Mouse (Mus musculus) kidney, embryonic 14.5 days (tissue): Measurements from ENCODE around the gene Il34. TPM values are rescaled to one million over a fixed set of nuclear protein-coding genes. Genes with fewer than 3 reads are reported as not detected.

Source experiments
- ATAC-seq: fragments of 200-750 bp; cut with Nextera tagmentation; 2 replicates; pipeline ENCODE4 v1.8.0; 2017; ENCODE audit warnings: moderate number of reproducible peaks, mild to moderate bottlenecking, moderate TSS enrichment, moderate library complexity; ENCODE audit not compliant: low FRiP score, low TSS enrichment
- H3K27ac ChIP-seq: fragments of 300-500 bp; sonication (generic); 2 replicates; pipeline ENCODE4 v1.5.1; 2014; ENCODE audit warnings: low read depth, mild to moderate bottlenecking, low read length, moderate library complexity, mixed read lengths
- H3K27me3 ChIP-seq: fragments of 300-500 bp; sonication (generic); 2 replicates; pipeline ENCODE4 v1.6.1; 2014; ENCODE audit warnings: mild to moderate bottlenecking, low read length; ENCODE audit not compliant: control insufficient read depth, insufficient read depth
- H3K36me3 ChIP-seq: fragments of 300-500 bp; sonication (generic); 2 replicates; pipeline ENCODE4 v1.6.1; 2014; ENCODE audit warnings: low read length, mixed read lengths; ENCODE audit not compliant: control insufficient read depth, insufficient read depth
- H3K4me1 ChIP-seq: fragments of 300-500 bp; sonication (generic); 2 replicates; pipeline ENCODE4 v1.6.1; 2014; ENCODE audit warnings: low read length, mixed read lengths; ENCODE audit not compliant: control insufficient read depth, insufficient read depth
- H3K4me2 ChIP-seq: fragments of 300-500 bp; sonication (generic); replicated peaks from 2 replicates; pipeline ENCODE4 v1.6.1; 2014; ENCODE audit warnings: low read depth, mild to moderate bottlenecking, low read length
- H3K4me3 ChIP-seq: fragments of 300-500 bp; sonication (generic); 2 replicates; pipeline ENCODE4 v1.5.1; 2014; ENCODE audit warnings: mild to moderate bottlenecking, low read length
- H3K9ac ChIP-seq: fragments of 300-500 bp; sonication (generic); 2 replicates; pipeline ENCODE4 v1.6.1; 2014; ENCODE audit warnings: low read depth, mild to moderate bottlenecking, low read length, moderate library complexity
- H3K9me3 ChIP-seq: fragments of 300-500 bp; sonication (generic); 2 replicates; pipeline ENCODE4 v1.6.1; 2016; ENCODE audit warnings: low read length; ENCODE audit not compliant: control insufficient read depth
- WGBS: fragments of 180-500 bp; shearing (Covaris S2); extraction: QIAGEN DNeasy Blood & Tissue Kit; methylation state at CpG from one replicate; pipeline ENCODE4 v1.1.7; 2014; 5-methylcytosine and 5-hydroxymethylcytosine counted together
- polyA plus RNA-seq: library from polyadenylated mRNA; unstranded; fragments of >200 nt; fragmentation: Nextera tagmentation; extraction: Ambion mirVana; gene quantifications from 2 replicates; pipeline ENCODE4 v1.2.1, GENCODE M21; 2014

Gene Il34
- polyA plus RNA-seq, 1 experiment from 2014 or later: 1.7 TPM

- Histone ChIP-seq H3K9ac (no peak overlapping the region), H3K9me3 (no peaks in the 10 kb centered on the region), H3K4me3 (no peak overlapping the region), H3K27ac (no peak overlapping the region), H3K36me3 (peaks cover 74% of the 10 kb centered on the region), H3K4me1 (peaks cover 10% of the 10 kb centered on the region; the same call in 1 of the 2 replicates), H3K27me3 (no peaks in the 10 kb centered on the region), H3K4me2 (no peak overlapping the region)
- no peak for ATAC-seq
- 95% methylated on average over 3 of the region's 3 CpGs for WGBS
These were observed 36.4 kb upstream of the Il34 start for GRCm38 (mm10) chr8:110842012-110842574.

GRCm38 (mm10) chr8:110831956-110832355, 26.2 kb upstream of the Il34 start:
- H3K4me2 ChIP-seq: no peak overlapping the region
- 91% methylated on average over 3 of the region's 3 CpGs for WGBS
- H3K36me3 ChIP-seq: peaks cover 98% of the 10 kb centered on the region
- no peak for ATAC-seq
- H3K4me3 ChIP-seq: no peak overlapping the region
- H3K9me3 ChIP-seq: no peaks in the 10 kb centered on the region
- H3K27ac ChIP-seq: no peak overlapping the region
- H3K9ac ChIP-seq: no peak overlapping the region
- H3K4me1 ChIP-seq: no peaks in the 10 kb centered on the region
- no peaks in the 10 kb centered on the region for H3K27me3 ChIP-seq

DNA sequence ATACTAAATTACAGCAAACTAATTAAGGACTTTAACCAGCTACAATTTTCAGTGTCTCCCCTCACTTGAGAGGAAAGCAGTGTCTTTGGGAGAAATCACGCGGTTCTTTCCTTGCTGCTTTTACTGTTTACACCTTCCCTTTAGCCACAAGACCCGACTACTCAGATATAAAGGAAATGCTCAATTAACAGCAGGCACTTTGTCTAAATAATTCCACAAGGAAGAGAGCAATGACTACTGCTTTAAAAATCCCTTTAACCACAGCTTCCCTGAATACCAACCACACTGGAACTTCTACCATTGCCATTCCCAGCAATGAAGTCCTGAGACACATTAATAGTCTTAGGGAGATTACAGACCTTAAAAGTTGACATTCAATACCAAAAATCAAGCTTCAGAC, 22.8 kb upstream of the Il34 start:
- Histone ChIP-seq H3K9ac (no peak overlapping the region), H3K4me2 (no peak overlapping the region), H3K27me3 (no peaks in the 10 kb centered on the region), H3K9me3 (no peaks in the 10 kb centered on the region), H3K36me3 (peaks cover 99% of the 10 kb centered on the region), H3K4me3 (no peak overlapping the region), H3K27ac (no peak overlapping the region), H3K4me1 (no peaks in the 10 kb centered on the region)
- no peak for ATAC-seq
- 80% methylated on average over 3 of the region's 3 CpGs for WGBS

DNA sequence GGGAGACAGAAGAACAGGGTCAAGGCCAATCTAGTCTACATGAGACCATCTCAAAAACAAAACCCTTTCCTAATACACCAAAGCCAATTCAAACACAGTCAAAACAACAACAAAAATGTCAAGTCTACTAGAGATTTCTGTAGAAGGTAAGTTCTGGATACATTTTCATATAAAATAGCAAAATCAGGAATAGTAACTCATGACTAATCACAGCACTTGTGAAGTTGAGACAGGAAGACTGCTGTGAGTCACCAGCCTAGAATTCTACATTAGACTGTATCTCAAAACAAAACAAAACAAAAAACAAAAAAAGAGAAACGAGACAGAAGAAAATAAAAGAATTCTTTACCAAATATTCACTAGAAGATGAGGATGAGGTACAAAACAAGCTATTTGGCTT, 19.1 kb upstream of the Il34 start:
- no peak for ATAC-seq
- Histone ChIP-seq H3K9ac (no peak overlapping the region), H3K9me3 (no peaks in the 10 kb centered on the region), H3K27ac (no peak overlapping the region), H3K4me3 (no peak overlapping the region), H3K4me1 (no peaks in the 10 kb centered on the region), H3K4me2 (no peak overlapping the region), H3K27me3 (no peaks in the 10 kb centered on the region), H3K36me3 (peaks cover 100% of the 10 kb centered on the region)
- WGBS: 88% methylated on average over 1 of the region's 1 CpGs

- ATAC-seq: no peak
- H3K4me2 ChIP-seq: no peak overlapping the region
- peaks cover 100% of the 10 kb centered on the region for H3K36me3 ChIP-seq
- no peaks in the 10 kb centered on the region for H3K27me3 ChIP-seq
- no peaks in the 10 kb centered on the region for H3K4me1 ChIP-seq
- 85% methylated on average over 3 of the region's 3 CpGs for WGBS
- H3K9ac ChIP-seq: no peak overlapping the region
- H3K9me3 ChIP-seq: no peaks in the 10 kb centered on the region
- no peak overlapping the region for H3K4me3 ChIP-seq
- H3K27ac ChIP-seq: no peak overlapping the region
These were observed 16.2 kb upstream of the Il34 start for GRCm38 (mm10) chr8:110821960-110822359.

- H3K4me2 ChIP-seq: no peak overlapping the region
- H3K9ac ChIP-seq: no peak overlapping the region
- no peak for ATAC-seq
- H3K27me3 ChIP-seq: no peaks in the 10 kb centered on the region
- no peaks in the 10 kb centered on the region for H3K4me1 ChIP-seq
- WGBS: 89% methylated on average over 2 of the region's 2 CpGs
- H3K27ac ChIP-seq: no peak overlapping the region
- H3K36me3 ChIP-seq: peaks cover 100% of the 10 kb centered on the region
- H3K9me3 ChIP-seq: no peaks in the 10 kb centered on the region
- H3K4me3 ChIP-seq: no peak overlapping the region
These were observed 14.5 kb upstream of the Il34 start for GRCm38 (mm10) chr8:110820257-110820656.

- Histone ChIP-seq H3K9me3 (no peaks in the 10 kb centered on the region), H3K27ac (no peak overlapping the region), H3K9ac (no peak overlapping the region), H3K4me3 (no peak overlapping the region), H3K27me3 (no peaks in the 10 kb centered on the region), H3K36me3 (peaks cover 100% of the 10 kb centered on the region), H3K4me1 (no peaks in the 10 kb centered on the region), H3K4me2 (no peak overlapping the region)
- WGBS: 82% methylated on average over 3 of the region's 3 CpGs
- no peak for ATAC-seq
These were observed 12.9 kb upstream of the Il34 start for GRCm38 (mm10) chr8:110818593-110818992.

- 93% methylated on average over 1 of the region's 1 CpGs for WGBS
- Histone ChIP-seq H3K4me2 (no peak overlapping the region), H3K9ac (no peak overlapping the region), H3K4me3 (no peak overlapping the region), H3K27me3 (no peaks in the 10 kb centered on the region), H3K36me3 (peaks cover 100% of the 10 kb centered on the region), H3K9me3 (no peaks in the 10 kb centered on the region), H3K27ac (no peak overlapping the region), H3K4me1 (no peaks in the 10 kb centered on the region)
- ATAC-seq: no peak
These were observed 11.3 kb upstream of the Il34 start for GRCm38 (mm10) chr8:110816990-110817389.

DNA sequence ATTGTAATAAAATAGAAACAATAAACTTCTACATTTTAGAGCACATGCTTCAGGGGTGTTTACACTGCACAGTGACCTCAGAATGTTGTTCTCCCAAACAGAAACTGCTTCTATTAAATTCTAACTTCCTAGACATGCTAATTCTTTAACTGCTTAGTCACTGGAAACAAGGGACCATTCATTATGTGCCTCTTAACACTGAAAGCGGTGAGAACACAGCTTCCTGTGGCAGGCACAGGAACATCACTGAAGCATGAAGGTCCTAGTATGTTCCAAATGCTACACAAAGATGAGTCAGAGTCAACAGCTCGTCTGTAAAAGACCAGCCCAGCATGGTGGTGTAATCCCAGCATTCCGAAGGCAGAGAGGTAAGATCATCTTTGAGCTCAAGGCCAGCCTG, 9.6 kb upstream of the Il34 start:
- Histone ChIP-seq H3K4me2 (no peak overlapping the region), H3K27ac (no peak overlapping the region), H3K4me3 (no peak overlapping the region), H3K27me3 (no peaks in the 10 kb centered on the region), H3K36me3 (peaks cover 100% of the 10 kb centered on the region), H3K9ac (no peak overlapping the region), H3K9me3 (no peaks in the 10 kb centered on the region), H3K4me1 (no peaks in the 10 kb centered on the region)
- 64% methylated on average over 3 of the region's 3 CpGs for WGBS
- ATAC-seq: no peak
